Mouse (Mus musculus) urinary bladder, postnatal 25 days (tissue): ENCODE results near the gene Etv6.

Experiments used
- DNase-seq: peaks from one replicate; pipeline ENCODE4 v3.0.0; 2022; ENCODE audit warnings: low spot score

Gene Etv6

DNA sequence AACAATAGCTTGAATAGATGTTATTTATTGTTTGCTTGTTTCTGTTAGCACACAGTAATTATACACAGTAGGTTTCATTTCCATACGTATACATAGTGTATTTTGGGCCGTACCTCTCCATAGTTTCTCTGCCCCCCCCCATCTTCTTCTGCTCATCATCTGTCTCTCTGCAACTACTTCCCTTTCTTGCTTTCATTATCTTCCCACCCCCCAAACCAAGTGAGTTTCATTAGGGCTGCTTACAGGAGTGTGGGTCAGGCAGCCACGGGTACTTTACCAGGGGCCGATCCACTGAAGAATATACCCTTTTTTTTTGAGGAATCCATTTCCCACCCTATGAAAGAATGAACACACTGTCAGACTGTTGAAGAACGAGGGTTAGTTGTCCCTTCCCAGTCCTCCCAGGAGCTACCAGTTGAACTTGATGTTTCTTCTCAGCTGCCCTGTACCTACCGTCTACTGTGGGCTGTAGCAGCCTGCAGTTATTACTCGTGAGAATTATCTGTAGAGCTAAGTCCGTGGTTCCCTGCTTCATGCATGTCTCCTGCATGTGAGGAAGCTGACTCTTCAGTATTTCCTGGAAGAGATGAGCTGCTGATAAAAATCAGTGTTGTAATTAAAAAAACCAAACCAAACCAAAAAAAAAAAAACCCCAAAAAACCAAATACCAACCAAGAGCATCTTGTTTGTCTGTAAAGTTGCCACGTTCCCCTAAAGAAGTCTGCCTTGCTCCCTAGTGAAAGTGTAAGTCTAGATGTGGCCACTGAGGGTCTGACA is 9.8 kb downstream of the Etv6 start:
- DNase-seq, result no peak

DNA sequence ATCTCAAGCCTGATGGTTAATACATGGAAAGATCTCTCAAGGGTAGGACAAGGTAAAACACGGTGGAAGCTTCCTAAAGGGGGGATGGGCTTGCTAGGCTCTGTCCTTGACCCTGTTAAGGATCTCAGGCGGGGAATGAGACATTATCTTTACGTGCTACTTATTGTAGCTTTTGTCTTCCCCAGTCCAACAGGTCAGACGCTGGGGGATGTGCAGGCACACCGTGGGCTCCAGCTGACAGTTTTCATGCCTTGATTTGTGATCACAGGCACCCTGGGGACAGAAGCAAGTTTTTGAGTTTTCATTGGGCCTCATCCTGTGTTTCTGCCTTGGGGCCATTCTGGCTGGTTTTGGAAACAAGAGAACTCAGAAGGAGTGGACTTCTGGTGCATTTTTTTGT is 10.6 kb downstream of the Etv6 start:
- DNase-seq, result no peak

DNA sequence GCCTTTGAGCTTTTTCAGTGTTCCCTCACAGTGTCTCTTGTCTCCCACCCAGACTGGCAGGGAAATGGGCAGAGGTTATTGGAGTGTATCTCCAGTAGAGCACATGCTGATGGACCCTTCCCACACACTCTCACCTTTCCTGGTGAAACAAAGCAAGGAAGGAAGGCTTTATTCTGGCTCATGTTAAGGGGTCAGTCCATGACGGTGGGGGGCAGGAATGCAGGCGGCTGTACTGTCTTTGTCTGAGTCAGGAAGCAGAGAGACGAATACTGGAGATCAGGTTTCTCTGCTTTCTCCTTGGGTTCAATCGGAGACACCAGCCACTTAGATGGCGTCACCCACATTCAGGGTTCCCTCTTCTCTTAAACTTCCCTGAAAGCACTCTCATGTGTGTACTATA is 11.7 kb downstream of the Etv6 start:
- no peak for DNase-seq

DNA sequence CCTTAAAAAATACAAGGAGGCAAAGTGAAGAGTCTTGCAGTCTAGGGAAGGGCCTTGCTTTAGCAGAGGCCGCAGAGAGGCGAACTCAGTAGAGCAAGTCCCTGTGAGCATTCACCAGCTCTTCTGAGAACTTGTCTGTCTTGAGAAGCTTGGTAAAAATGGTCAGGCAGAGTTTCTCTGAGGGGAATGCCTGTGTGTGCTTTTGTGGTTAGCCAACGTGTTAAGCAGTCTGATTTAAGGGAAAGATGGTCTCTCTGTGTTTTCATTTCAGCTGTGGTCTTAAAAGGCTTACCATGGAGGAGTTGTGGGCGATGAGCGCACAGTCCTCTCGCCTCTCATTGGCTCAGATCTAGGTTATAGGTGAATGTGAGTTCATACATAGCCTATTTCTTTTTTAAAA is 12.5 kb downstream of the Etv6 start:
- DNase-seq, result no peak

DNA sequence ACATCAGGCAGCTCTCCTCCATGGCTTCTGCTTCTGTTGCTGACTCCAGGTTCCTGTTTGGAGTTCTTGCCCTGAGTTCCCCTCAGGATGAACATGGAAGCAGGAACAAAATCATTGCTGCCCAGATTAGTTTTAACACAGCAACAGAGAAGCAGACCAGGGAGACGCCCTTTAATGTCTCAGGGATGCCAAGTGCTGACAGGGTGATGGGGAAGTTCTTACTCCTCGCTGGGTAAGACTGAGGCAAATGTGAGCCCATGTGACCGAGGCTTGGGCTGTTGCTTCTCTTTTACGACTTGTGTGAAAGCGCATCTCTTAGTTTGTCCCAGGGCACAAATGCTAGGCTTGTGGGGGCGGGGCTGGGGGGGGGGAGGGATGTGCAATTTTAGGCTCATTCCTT is 13.5 kb downstream of the Etv6 start:
- DNase-seq, result no peak

DNA sequence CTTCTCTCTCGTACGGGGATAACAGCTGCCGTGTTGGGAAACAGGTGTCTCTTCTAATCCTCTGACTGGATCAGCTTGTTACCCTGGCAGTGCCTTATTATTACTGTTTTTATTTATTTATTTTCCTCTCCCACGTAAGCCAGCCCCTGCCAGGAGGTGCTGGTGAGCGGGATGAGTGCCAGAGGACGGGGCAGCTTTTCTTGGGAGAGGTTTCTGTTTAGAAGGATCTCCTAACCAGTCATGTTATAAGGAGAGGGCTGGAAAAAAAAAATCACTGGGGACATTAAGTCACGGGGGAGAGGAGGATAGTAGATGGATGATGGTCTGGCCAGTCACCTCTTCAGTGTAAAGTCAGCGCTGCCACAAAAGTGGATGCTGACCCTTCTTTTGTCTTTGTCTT is 15.0 kb downstream of the Etv6 start:
- DNase-seq, result no peak

DNA sequence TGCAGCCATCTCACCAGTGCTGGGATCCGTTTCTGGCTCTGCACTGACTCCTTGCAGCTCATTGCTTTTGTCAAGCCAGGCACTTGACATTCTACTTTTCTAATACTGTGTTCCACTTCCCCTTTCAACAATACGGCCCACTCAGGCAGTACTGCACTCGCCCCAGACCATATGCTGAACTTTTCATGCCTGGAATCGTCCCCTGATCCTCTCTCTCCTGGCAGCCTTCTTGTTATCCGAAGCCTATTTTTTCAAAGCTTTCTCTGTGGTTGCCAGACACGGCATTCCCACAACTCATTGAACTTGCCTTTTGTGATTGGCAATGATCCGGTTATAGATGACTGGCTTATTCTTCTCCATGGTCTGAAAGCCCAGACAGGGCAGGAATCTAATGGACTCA is 16.4 kb downstream of the Etv6 start:
- DNase-seq, result no peak

DNA sequence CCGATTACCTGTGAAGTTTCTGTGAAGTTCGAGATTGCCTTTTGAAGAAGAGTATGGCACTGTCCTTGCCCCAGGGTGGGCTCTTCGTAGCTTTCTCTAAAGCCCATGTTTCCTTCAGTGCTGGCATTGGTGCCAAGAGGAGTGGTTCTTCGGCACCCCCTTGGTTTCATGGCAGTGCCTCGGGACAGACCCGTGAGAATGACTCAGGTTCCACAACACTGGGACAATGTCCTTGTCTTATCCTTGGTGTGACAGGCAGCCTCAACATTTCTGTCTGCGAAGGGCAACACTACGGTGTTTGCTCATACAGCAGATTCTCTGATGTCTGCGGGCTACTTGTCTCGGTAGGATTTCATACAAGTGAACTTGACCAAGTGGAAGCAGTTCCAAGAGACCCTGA is 17.6 kb downstream of the Etv6 start:
- DNase-seq, result no peak

DNA sequence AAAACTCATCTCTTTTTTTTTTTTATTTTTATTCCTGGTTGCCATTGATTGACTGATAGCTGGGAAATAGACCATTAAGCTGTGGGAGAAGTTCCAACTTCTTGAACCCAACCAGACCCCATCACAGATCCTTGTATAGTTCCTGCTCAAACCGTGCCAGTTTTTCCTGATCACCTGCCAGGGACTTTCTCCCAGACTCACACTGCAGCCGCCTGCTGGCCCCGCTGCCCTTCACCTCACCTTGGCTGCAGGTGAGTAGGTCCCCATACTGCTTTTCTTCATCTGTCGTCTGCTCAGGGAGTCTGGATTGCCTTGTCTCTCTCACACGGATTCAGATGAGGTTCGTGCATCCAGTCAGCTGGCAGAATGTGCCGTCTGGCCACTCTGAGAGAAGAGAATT is 18.1 kb downstream of the Etv6 start:
- DNase-seq, result no peak

DNA sequence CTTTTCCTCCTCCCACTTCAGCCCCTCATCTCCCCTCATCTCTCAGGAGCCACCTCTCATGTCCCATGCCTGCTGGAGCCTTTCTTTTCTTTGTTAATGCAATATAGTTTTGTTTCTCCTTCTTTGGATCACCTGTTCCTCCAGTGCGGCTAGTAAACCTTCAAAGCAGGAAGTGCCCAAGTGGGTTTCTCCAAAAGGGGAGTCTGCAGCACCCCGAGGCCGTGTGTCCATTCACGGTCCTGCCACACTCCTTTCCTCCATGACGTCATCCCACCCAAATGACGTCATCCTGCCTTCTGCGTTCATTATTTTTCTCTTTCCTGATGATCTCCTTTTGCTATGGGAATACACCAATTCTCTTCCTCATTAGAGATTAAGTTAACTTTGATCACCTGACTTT is 20.1 kb downstream of the Etv6 start:
- no peak for DNase-seq

DNA sequence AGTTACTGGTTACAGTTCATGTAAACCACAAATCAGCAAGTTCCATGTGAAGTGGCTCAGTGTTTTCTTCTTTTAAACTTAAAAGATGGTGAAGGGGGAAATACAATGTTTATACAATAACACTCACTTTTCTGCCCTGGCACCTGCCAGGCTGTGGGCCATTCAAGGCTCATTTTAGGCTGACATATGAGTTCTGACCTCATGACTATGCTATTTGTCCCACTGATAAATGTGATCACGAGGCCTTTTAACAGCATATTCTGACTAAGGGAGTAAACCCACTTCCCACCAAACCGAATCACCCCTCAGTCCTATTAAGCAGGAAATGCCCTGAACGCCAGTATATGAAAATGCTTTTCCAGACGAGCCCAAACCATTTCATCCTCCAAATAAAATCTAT is 23.0 kb downstream of the Etv6 start:
- DNase-seq, result no peak

DNA sequence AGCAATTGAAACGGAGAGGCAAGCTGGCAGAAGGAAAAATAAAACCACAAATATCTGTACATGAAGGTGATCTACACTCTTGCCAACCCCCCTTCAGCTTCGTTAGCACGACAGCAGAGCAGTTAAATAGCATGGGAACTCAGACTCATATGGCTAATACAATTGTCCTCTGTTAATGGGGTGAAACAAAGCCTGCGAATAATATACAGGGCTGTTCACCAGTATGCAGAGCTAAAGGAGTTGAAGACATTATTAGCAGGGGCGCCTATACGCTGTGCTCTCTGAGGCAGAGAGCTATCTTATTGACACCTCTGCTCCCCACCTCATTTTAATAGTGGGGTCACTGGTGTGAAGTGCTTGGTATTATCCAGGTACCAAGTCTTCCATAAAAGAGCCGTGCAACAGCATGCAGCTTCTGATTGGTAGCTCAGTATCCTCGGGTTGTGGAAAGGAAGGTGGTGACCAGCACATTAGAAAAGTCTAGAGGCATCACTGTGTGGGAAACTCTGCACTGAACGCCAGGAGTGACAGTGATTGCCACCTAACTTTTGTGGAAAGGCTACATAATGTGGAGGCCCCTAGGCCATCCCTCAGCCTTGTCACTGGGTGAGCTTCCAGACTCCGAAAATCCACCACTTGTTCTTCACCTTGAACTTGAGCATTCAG is 23.5 kb downstream of the Etv6 start:
- DNase-seq, result no peak

DNA sequence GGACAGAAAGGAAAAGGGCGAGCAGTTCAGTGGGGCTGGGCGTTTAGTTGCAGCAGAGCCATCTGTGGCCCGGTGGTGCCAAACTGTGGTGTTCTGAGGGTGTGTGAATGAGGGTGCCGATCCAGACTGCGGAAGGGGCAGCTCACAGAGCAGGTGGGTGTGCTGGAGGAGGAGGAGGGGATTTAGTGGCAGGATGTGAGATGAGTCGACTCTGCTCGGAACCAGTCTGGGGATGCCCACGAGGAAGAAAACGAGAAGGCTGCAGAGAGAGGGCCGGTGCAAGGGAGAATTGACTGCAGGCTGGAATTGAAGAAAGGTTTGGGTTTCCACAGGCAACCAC is 24.0 kb downstream of the Etv6 start:
- DNase-seq, result no peak

DNA sequence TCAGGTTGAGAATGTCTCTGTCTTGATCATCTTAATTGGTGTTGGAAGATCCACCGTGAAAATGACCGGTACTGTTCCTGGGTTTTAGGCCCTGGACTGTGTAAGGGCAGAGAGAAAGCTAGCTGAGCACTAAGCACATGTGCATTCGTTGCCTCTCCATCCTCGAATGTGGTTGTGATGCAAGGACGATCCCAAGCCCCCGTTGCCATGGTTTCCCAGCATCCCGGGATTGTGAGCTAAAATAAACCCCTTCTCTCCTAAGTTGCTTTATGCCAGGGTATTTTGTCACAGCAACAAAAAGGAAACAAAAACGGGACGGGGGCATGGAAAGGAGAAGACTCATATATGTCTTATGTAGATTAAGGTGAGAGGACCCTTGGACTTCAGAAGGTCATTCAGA is 24.5 kb downstream of the Etv6 start:
- DNase-seq, result no peak

DNA sequence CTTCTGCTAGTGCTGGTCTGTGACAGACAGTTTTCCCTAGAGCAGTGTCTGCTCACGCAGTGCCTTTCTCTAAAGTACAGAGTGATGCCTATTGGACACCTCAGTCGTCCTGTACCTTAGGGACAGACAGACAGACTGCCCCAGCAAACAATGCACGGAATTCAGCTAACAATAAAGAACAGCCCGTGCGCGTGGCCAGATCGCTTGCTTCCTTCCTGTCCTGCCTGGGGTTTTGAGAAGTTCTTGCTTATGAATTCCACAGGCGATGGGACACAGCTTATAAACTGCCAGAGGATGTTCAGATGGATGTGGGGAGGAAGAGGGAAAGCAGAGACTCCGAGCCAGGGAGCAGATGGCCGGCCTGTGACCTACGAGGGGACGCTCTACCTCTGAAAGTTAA is 25.3 kb downstream of the Etv6 start:
- no peak for DNase-seq

DNA sequence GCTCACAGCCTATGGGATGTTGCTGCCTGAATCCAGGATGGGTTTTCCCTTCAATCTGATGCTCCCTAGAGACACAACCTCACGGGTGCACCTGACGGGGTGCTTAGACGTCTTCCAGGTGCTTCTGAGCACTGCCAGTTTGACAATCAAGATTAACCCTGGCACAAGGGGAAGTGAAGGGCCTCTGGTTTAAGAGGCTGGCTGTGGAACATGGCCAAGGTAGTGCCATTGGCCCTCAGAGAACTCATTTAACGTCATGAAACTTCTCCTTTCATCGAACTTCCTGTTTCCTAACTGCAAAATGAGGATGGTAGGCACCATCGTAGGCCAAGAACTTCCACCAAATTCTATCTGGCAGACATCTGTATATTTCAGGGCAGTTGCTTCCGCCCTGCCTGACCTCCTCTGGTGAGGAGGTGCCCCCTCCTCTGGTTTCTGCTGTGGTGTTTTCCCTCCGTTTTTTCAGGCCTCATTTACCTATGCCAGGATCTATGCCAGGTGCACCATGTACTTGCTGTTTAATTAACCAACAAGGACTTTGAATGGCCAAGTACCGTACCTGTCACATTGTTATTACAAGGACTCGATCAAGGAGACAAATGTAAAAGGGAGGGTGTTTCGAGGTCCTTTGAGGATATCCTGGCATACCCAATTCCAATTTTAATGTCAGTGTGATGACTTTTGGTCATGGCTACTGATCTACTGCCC is 29.7 kb downstream of the Etv6 start:
- DNase-seq, result no peak

DNA sequence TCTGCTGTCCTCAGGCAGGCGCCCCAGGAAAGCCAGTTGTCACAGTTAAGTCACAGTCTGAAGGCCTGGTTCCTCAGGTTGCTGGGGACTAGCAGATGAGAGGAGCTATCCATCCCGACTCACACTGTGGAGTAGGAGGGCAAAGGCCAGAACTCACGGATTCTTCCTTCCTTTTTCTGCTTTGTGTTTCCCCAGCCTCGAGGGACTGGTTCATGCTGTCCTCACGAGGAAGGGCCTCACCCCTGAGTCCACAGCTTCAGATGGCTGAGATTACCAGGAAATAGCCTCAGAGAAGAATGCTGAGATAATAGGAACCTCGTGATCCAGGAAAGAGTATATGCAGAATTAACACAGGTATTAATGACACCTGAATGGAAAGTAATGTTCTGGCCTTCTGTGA is 30.6 kb downstream of the Etv6 start:
- DNase-seq, result no peak

DNA sequence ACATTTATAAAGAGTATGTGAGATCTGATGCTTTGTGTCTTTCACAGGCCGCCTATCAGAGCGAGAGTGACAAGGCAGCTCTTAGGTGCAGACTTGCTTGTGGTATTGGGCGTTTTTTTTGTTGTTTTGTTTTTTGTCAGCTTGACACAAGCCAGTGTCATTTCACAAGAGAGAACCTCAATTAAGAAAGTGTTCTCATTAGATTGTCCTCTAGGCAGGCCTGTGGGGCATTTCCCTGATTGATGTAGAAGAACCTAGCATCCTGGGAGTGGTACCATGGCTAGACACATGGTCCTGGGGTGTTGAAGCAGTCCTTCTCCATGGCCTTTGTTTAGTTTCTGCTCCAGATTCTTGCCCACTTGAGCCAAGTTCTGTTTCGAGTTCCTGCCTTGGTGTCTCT is 31.5 kb downstream of the Etv6 start:
- no peak for DNase-seq

DNA sequence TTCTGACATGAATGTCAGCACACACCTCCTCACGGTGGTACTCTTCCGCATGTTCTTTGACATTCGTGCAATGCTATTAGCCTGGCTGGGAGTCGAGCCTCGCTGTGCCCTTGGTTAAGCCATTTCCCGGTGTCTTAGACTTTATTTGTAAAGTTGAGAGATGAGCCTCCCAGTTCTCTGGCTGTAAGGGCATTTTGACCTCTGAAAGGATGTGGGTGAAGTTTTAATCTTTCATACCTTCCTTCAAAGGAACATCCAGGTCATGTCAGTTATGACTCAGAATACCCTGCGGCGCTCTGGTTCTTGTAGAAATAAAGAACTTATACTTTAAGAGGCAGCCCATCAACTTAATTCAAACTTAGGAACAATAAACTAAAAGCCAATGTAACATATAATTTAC is 32.0 kb downstream of the Etv6 start:
- no peak for DNase-seq

DNA sequence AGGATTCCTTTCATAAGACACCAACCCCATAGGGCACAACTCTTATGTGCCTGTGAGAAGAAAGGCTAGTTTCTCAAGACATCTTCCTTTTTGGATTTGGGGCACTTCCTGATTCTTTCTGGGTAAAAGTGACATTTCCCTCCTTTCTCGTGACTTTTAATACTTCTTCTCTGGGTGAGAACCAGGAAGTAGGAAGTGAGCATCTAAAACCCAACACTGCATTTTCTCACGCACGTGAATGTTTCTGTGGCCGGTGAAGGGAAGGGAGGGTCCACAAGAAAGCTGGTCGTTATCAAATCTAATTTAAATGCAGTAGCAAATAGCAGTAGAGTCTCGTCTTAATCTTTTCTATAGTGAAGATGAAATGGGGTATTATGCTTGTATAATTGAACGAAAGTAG is 36.9 kb downstream of the Etv6 start:
- DNase-seq, result no peak

DNA sequence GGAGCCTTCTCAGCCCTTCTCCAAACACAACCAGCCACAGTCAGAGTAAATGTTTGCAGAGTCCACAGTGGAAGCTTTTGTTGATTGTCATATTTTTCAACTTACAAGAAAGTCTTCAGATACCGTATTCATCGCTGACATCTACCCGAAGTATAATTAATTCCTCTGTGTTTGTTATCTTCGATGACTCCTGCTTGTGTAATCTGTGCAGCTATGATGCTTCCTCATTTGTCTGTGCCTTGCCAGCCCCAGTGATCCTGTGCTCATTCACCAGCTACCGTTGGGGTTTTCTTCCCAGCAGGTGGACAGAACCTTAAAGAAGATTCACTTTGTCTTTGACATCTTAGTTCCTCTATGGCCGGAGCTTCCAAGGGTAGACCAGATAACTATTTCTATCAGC is 37.4 kb downstream of the Etv6 start:
- no peak for DNase-seq

DNA sequence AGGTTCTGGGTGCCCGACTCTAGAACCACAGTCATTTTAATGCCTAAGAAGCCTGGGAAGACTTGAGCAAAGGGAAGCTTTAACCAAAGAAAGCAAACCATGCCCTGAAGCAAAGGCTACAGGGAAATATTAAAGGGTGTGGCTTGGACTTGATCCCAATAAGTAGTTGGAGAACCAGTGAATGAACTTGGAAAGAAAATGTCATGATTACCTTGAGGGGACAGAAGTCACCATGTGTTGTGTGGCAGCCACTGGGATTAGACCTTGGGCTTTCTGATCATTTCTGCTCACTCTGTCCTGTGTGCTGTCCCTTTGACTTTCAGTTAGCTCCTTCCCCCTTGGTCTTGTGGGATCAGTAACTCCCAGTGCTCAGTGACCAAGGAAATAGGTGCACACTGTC is 38.9 kb downstream of the Etv6 start:
- DNase-seq, result no peak

DNA sequence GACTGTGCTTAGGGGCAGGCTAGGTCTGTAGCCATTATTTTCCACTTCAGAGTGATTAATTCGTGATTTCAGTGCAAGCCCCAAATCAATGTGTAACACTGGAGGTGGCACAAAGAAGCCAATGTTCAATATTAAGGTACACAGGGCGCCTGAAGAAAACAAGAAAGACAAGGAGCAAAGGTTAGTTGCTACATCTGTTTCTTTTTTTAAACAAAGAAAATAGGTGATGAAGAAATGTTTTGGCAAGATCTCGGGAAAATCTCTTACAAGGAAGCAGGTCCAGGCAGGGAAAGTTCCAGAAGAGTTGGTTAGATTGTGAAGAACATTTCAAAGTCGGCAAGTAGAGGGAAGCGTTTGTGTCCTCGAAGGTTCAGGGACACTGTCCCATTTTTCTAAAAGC is 39.5 kb downstream of the Etv6 start:
- no peak for DNase-seq

DNA sequence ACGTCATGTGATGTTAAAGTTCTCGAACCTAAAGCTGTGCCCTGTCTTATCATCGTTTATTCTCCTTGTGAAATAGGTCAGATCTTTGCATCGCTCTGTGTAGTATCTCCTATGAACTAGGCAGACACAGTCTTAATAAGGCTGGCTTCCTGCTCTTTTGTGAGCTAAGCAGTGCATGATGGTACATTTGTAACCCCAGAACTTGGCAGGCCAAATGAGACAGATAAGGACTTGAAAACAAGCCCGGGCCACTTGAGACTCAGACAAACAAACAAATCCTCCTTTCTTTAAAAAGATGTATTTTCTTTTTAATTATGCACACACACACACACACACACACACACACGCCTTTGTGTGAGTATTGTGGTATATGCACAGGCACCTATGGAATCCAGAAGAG is 42.5 kb downstream of the Etv6 start:
- DNase-seq, result no peak
